Mouse (Mus musculus): ENCODE results near the gene Kctd15. TPM values are rescaled to one million over a fixed set of nuclear protein-coding genes. Genes with fewer than 3 reads are reported as not detected.

Gene Kctd15
- polyA plus RNA-seq, 1 experiment: not detected

- Histone ChIP-seq H3K9me3 (ENCODE audit: control insufficient read depth, low read length) (no peaks in the 10 kb centered on the region; the same call in 1 of the 2 replicates), H3K36me3 (ENCODE audit: control insufficient read depth) (no peaks in the 10 kb centered on the region), H3K4me3 (replicated peaks) (no peak overlapping the region), H3K4me1 (ENCODE audit: control insufficient read depth) (no peaks in the 10 kb centered on the region), H3K27me3 (ENCODE audit: control insufficient read depth) (no peaks in the 10 kb centered on the region)
- TF ChIP-seq TAL1 (IDR thresholded peaks at IDR 0.05; ENCODE audit: low read length): no peak
Observed at GRCm38 (mm10) chr7:34693072-34693471, 36.5 kb upstream of the Kctd15 start.

- Histone ChIP-seq H3K27me3 (ENCODE audit: control insufficient read depth) (no peaks in the 10 kb centered on the region), H3K4me3 (replicated peaks) (no peak overlapping the region), H3K4me1 (ENCODE audit: control insufficient read depth) (no peaks in the 10 kb centered on the region), H3K36me3 (ENCODE audit: control insufficient read depth) (no peaks in the 10 kb centered on the region), H3K9me3 (ENCODE audit: control insufficient read depth, low read length) (no peaks in the 10 kb centered on the region; the same call in 1 of the 2 replicates)
- TF ChIP-seq TAL1 (IDR thresholded peaks at IDR 0.05; ENCODE audit: low read length) (no peak), GATA1 (IDR thresholded peaks at IDR 0.05; ENCODE audit: low read length) (no peak)
Observed at GRCm38 (mm10) chr7:34690111-34690510, 33.6 kb upstream of the Kctd15 start.

GRCm38 (mm10) chr7:34689028-34689427 is 32.5 kb upstream of the Kctd15 start:
- H3K36me3 ChIP-seq (ENCODE audit: control insufficient read depth): no peaks in the 10 kb centered on the region
- no peaks in the 10 kb centered on the region for H3K27me3 ChIP-seq (ENCODE audit: control insufficient read depth)
- TF ChIP-seq GATA1 (IDR thresholded peaks at IDR 0.05; ENCODE audit: low read length) (no peak), TAL1 (IDR thresholded peaks at IDR 0.05; ENCODE audit: low read length) (no peak)
- no peaks in the 10 kb centered on the region for H3K4me1 ChIP-seq (ENCODE audit: control insufficient read depth)
- no peaks in the 10 kb centered on the region; the same call in 1 of the 2 replicates for H3K9me3 ChIP-seq (ENCODE audit: control insufficient read depth, low read length)
- no peak overlapping the region for H3K4me3 ChIP-seq (replicated peaks)

DNA sequence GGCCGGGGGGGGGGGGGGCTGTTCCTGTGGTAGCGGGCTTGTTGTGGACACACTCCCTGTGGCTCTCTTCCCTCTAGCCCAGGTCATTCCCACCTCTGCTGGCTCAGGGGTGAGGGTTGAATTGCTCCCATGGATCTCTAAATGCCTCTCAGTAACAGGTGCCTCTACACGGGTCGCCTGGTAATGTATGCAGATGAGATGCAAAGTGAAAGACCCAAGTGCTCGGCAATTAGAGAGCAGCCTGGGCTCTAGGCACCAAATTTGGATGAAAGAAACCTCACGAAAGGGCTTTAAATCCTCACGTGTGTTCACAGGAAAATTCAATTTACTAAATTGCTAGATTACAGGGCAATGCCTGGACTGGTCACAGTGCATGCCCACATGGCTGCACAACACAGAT is 29.3 kb upstream of the Kctd15 start:
- H3K27me3 ChIP-seq (ENCODE audit: control insufficient read depth): no peaks in the 10 kb centered on the region
- H3K4me1 ChIP-seq (ENCODE audit: control insufficient read depth): no peaks in the 10 kb centered on the region
- H3K9me3 ChIP-seq (ENCODE audit: control insufficient read depth, low read length): no peaks in the 10 kb centered on the region
- no peak overlapping the region for H3K4me3 ChIP-seq (replicated peaks)
- TF ChIP-seq TAL1 (IDR thresholded peaks at IDR 0.05; ENCODE audit: low read length): no peak
- TF ChIP-seq GATA1 (IDR thresholded peaks at IDR 0.05; ENCODE audit: low read length): no peak
- H3K36me3 ChIP-seq (ENCODE audit: control insufficient read depth): no peaks in the 10 kb centered on the region

- TF ChIP-seq TAL1 (IDR thresholded peaks at IDR 0.05; ENCODE audit: low read length) (no peak), GATA1 (IDR thresholded peaks at IDR 0.05; ENCODE audit: low read length) (no peak)
- Histone ChIP-seq H3K4me1 (ENCODE audit: control insufficient read depth) (no peaks in the 10 kb centered on the region), H3K4me3 (replicated peaks) (no peak overlapping the region), H3K9me3 (ENCODE audit: control insufficient read depth, low read length) (no peaks in the 10 kb centered on the region), H3K27me3 (ENCODE audit: control insufficient read depth) (no peaks in the 10 kb centered on the region), H3K36me3 (ENCODE audit: control insufficient read depth) (no peaks in the 10 kb centered on the region)
Observed at GRCm38 (mm10) chr7:34685176-34685575, 28.6 kb upstream of the Kctd15 start.

DNA sequence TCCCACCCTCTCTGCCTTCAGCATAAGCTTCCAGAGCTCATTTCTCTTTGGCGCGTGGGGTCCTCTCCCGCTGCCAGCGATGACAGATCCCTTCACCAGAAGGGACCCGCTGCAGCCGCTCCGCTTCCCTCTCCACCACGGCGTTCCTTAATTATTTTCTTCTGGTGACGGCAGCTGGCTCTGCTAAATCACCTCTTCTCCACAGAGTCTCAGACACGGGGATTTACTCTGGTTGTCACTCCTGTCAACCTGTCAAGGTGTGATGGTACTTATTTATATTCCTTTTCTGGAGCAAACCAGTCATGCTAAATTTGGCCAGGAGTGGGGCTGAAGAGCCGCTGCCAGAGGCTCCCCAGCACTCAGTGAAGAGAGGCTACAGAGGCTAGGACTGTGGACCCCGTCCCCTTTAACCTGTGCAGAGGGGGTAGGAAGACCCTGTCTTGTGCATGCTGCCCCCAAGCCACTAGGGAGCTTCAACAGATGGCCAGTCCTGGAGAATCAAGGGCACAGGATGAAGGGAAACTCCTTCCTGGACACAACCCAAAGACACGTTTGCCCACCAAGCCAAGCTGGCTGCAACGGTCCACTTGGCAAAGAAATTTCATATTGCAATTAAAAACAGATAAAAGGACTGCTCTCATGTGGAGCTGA is 24.4 kb upstream of the Kctd15 start:
- TF ChIP-seq TAL1 (IDR thresholded peaks at IDR 0.05; ENCODE audit: low read length): no peak
- no peak for TF ChIP-seq GATA1 (IDR thresholded peaks at IDR 0.05; ENCODE audit: low read length)
- Histone ChIP-seq H3K4me1 (ENCODE audit: control insufficient read depth) (no peaks in the 10 kb centered on the region), H3K4me3 (replicated peaks) (no peak overlapping the region), H3K36me3 (ENCODE audit: control insufficient read depth) (no peaks in the 10 kb centered on the region), H3K27me3 (ENCODE audit: control insufficient read depth) (peaks cover 2% of the 10 kb centered on the region), H3K9me3 (ENCODE audit: control insufficient read depth, low read length) (no peaks in the 10 kb centered on the region)

DNA sequence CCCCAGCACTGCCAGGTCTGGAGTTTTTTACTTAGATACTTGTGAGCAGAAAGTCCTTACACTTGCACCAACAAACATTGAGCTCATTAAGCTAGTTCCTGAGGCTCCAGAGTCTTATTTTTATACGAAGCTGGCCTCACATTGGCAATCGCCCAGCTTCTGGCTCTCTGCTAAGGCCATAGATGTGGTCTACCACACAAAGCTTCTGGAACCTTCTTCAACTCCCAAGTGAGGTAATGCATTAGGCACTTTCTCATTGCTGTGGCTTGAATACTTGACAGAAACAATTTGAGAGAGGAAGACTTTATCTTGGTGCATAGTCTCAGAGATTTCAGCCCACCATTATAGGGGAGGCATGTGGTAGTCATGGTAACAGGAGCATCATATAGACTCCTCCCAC is 23.4 kb upstream of the Kctd15 start:
- Histone ChIP-seq H3K27me3 (ENCODE audit: control insufficient read depth) (peaks cover 13% of the 10 kb centered on the region), H3K36me3 (ENCODE audit: control insufficient read depth) (no peaks in the 10 kb centered on the region), H3K9me3 (ENCODE audit: control insufficient read depth, low read length) (no peaks in the 10 kb centered on the region), H3K4me3 (replicated peaks) (no peak overlapping the region), H3K4me1 (ENCODE audit: control insufficient read depth) (no peaks in the 10 kb centered on the region)
- TF ChIP-seq GATA1 (IDR thresholded peaks at IDR 0.05; ENCODE audit: low read length) (no peak), TAL1 (IDR thresholded peaks at IDR 0.05; ENCODE audit: low read length) (no peak)

DNA sequence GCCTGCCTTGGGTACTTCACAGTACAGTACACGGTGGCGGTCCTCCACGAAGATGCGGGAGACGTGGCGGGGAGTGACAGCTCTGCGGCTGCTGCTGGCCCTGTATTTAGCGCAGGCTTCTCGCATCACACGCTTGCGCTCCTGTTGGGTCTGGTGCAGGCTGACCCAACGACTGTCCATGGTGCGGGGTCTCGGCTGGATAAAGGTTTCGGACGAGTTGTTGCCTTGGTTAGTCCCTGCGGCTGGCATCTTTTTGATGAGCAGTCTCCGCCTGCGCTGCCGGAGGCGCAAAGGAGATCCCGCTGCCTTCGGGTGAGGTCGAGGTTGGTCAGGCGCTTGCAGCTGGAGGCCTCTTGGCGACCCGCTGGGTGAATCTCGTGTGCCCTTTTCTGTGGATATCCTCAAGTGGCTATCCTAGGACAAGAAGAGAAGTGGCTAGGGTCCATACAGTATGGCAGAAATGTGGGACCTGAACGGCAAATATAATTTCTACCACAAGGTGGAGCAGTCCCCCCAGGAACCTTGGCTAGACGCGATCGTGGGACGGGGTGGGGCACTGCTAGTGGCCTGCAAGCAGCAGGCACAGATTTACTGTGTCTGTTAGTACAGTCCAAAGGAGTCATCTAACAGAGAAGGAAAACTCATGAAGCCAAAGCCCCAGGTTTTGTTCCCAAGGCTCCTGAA is 19.4 kb upstream of the Kctd15 start:
- no peaks in the 10 kb centered on the region for H3K4me1 ChIP-seq (ENCODE audit: control insufficient read depth)
- peaks cover 21% of the 10 kb centered on the region for H3K27me3 ChIP-seq (ENCODE audit: control insufficient read depth)
- no peaks in the 10 kb centered on the region for H3K36me3 ChIP-seq (ENCODE audit: control insufficient read depth)
- no peak overlapping the region for H3K4me3 ChIP-seq (replicated peaks)
- no peaks in the 10 kb centered on the region for H3K9me3 ChIP-seq (ENCODE audit: control insufficient read depth, low read length)
- no peak for TF ChIP-seq GATA1 (IDR thresholded peaks at IDR 0.05; ENCODE audit: low read length)
- no peak for TF ChIP-seq TAL1 (IDR thresholded peaks at IDR 0.05; ENCODE audit: low read length)

DNA sequence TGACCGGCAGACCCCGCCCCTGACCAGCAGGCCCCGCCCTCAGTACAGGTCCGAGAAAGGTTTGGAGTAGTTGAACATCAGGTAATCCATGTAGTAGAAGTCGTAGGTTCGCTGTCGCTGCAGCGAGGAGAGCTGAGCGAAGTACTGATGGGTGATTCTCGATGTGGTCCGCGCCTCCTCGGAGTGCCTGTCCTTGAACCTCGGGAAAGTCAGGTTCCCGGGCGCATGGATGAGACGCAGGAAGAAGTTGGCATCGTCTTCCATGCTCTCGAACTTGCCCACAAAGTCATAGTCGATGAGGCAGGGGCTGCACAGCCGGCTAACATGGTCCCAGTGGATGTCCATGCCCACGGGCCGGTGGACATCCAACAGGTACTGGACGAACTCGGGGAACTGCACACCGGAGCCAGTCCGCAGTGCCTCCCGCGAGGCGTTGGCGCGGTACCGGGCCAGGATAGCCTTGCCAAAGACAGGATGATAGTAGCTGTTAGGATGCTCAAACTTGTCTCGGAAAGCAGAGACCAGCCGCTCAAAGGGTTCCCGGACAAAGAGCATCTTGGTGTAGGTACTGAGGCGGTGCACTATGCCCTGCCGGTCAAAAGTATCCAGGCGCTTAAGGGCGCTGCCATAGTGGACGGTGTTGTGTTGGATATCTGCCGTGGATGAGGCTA is 18.7 kb upstream of the Kctd15 start:
- Histone ChIP-seq H3K4me1 (ENCODE audit: control insufficient read depth) (no peaks in the 10 kb centered on the region), H3K27me3 (ENCODE audit: control insufficient read depth) (peaks cover 21% of the 10 kb centered on the region), H3K9me3 (ENCODE audit: control insufficient read depth, low read length) (no peaks in the 10 kb centered on the region), H3K36me3 (ENCODE audit: control insufficient read depth) (no peaks in the 10 kb centered on the region), H3K4me3 (replicated peaks) (no peak overlapping the region)
- TF ChIP-seq GATA1 (IDR thresholded peaks at IDR 0.05; ENCODE audit: low read length): no peak
- no peak for TF ChIP-seq TAL1 (IDR thresholded peaks at IDR 0.05; ENCODE audit: low read length)
